Mouse (Mus musculus) spleen, postnatal 4 days (tissue): ENCODE data around the gene Olfr976.
"Not testable (repeated sequence)": the region's sequence is repeated elsewhere in the genome, so short reads cannot be mapped to it uniquely, and the experiment has no call there.

ENCODE experiments used
- DNase-seq, 2 experiments: peaks; one replicate each; pipeline ENCODE4 v3.0.0; 2022; ENCODE audit warnings: low spot score in 2 of 2

Olfr976 gene

GRCm38 (mm10) chr9:39961033-39961432 is at the start of gene Olfr976:
TSS of gene Olfr976 (minus strand) at chr9:39961133.
- DNase-seq = not testable (repeated sequence)

GRCm38 (mm10) chr9:40009482-40009881 is 48.5 kb upstream of the Olfr976 start, which contains the start of gene Olfr980:
TSS of gene Olfr980 (minus strand) at chr9:40009582.
- no peak for DNase-seq

- no peak for DNase-seq
Observed at GRCm38 (mm10) chr9:40003365-40003764, 42.4 kb upstream of the Olfr976 start, which contains the start of gene Olfr979. TSS of gene Olfr979 (minus strand) at chr9:40003465.

GRCm38 (mm10) chr9:39991813-39992212 is 30.9 kb upstream of the Olfr976 start, which contains the start of gene Olfr978:
TSS of gene Olfr978 (plus strand) at chr9:39992113.
- DNase-seq = no peak

- DNase-seq = not testable (repeated sequence)
Observed at GRCm38 (mm10) chr9:39976581-39977145, 15.7 kb upstream of the Olfr976 start.

- DNase-seq = no peak
Observed at GRCm38 (mm10) chr9:39951946-39952345, 9.0 kb downstream of the Olfr976 start, which contains the start of gene Olfr975. TSS of gene Olfr975 (minus strand) at chr9:39952046.

GRCm38 (mm10) chr9:39937201-39937600 is 23.7 kb downstream of the Olfr976 start, which contains the start of gene Olfr974:
TSS of gene Olfr974 (plus strand) at chr9:39937501.
- no peak for DNase-seq

- DNase-seq = not testable (repeated sequence)
Observed at GRCm38 (mm10) chr9:39928837-39929236, 32.1 kb downstream of the Olfr976 start.

GRCm38 (mm10) chr9:39927975-39928836 is 32.7 kb downstream of the Olfr976 start:
- DNase-seq = not testable (repeated sequence)

- no peak for DNase-seq
Observed at GRCm38 (mm10) chr9:39909939-39910338, 51.0 kb downstream of the Olfr976 start.

- DNase-seq = no peak
Observed at GRCm38 (mm10) chr9:39907036-39907435, 53.9 kb downstream of the Olfr976 start, which contains the start of gene Olfr229. TSS of gene Olfr229 (plus strand) at chr9:39907336.

- no peak for DNase-seq
Observed at GRCm38 (mm10) chr9:39905106-39905505, 55.8 kb downstream of the Olfr976 start.
